Mouse (Mus musculus): Measurements from ENCODE around the gene Cycs. TPM values are rescaled to one million over a fixed set of nuclear protein-coding genes. Genes with fewer than 3 reads are reported as not detected.

The Cycs gene
- polyA plus RNA-seq, 1 experiment from 2014 or later: 66.8 TPM

DNA sequence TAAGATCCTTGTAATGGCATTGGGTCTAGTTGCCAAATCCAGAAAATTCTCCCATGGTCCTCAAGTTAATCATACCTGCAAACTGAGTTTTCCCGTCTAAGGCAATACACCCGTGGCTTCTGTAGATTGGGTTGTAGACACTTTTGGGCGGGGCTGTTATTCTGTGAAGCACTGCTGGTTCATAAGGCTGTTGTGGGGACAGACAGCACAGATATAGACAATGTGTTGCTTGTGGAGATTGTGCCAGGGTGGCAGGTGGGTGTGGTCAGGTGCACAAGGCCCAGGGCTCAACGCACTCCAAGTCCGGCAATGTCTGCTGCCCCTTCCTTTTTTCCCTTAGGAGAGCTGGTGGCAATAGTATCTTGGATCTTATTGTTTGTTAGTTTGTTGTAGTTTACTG is 48.0 kb downstream of the Cycs start:
- H3K4me3 ChIP-seq (replicated peaks; ENCODE audit: low read length): no peak overlapping the region
- H3K4me1 ChIP-seq (replicated peaks; ENCODE audit: control insufficient read depth, insufficient read depth, low read length): no peaks in the 10 kb centered on the region
- H3K27me3 ChIP-seq (replicated peaks; ENCODE audit: control insufficient read depth, insufficient read depth, low read length): no peaks in the 10 kb centered on the region
- no peaks in the 10 kb centered on the region for H3K36me3 ChIP-seq (ENCODE audit: control insufficient read depth, insufficient read depth)
- ATAC-seq: no peak
- H3K4me2 ChIP-seq (ENCODE audit: low read length): no peak overlapping the region
- no peaks in the 10 kb centered on the region for H3K9me3 ChIP-seq (ENCODE audit: control insufficient read depth, low read length)
- H3K27ac ChIP-seq (ENCODE audit: low read length): no peak overlapping the region
- 90% methylated on average over 5 of the region's 5 CpGs for WGBS
- H3K9ac ChIP-seq (replicated peaks; ENCODE audit: low read depth, low read length): no peak overlapping the region

Small RNA genes lying within 50 kb of the gene (microRNA-seq; reads per million reads assigned to microRNA genes)
- not detected for gene Mir6371

Other genes with a start within 250 kb of the Cycs start
- gene Osbpl3, start 110.3 kb downstream of the Cycs start, polyA plus RNA-seq (2015; fragmentation: Nextera tagmentation; extraction: Ambion mirVana): 5.2 and 5.3 TPM in 2 replicates
- 1.2 and 1.3 TPM in 2 replicates for gene 4921507P07Rik, start 30.1 kb upstream of the Cycs start, polyA plus RNA-seq (2015; fragmentation: Nextera tagmentation; extraction: Ambion mirVana)
- gene Npvf, start 87.9 kb upstream of the Cycs start, polyA plus RNA-seq (2015; fragmentation: Nextera tagmentation; extraction: Ambion mirVana): not detected in 2 replicates